26 mouse cellular contexts compared by ENCODE assay signal in genomic region chr4:153293137-153293536, GRCm38 (mm10).
A peak's percentile ranks its signal among the peaks of the same experiment; 100 is the strongest.
DNase-seq lines count a peak whose midpoint lies in the region; ATAC-seq lines count a peak whose summit lies in the region.
"Had no signal": no experiment of that assay in that cellular context is flagged by ENCODE, and none has a peak within 500 bp of the region (broad histone marks: within the 10 kb centered on the region; RNA-seq: fewer than 3 reads in every experiment).

No protein-coding gene starts in this region.

- peaks cover 25% of the 10 kb centered on the region for H3K4me1 ChIP-seq in forebrain, embryonic 12.5 days
- no peaks in the 10 kb centered on the region for H3K4me1 ChIP-seq in forebrain, embryonic 16.5 days (replicated peaks; ENCODE audit: control insufficient read depth, insufficient read depth, low read length)
- no peaks in the 10 kb centered on the region for H3K4me1 ChIP-seq in megakaryocyte, embryonic 14.5 days
- H3K4me1 ChIP-seq in limb, embryonic 10.5 days = peaks cover 49% of the 10 kb centered on the region
- H3K4me1 ChIP-seq in stomach, embryonic 15.5 days = no peaks in the 10 kb centered on the region
- H3K4me1 ChIP-seq: heart, embryonic 13.5 days had no signal

- H3K27ac ChIP-seq in forebrain, embryonic 12.5 days = no peak overlapping the region
- no peak overlapping the region for H3K27ac ChIP-seq in forebrain, embryonic 16.5 days (ENCODE audit: low read length)
- H3K27ac ChIP-seq in limb, embryonic 10.5 days = peak overlapping the region; percentile 50; the same call in 1 of the 2 replicates
- H3K27ac ChIP-seq in stomach, embryonic 15.5 days = no peak overlapping the region
- H3K27ac ChIP-seq: heart, embryonic 13.5 days; kidney, postnatal 0 days; liver, embryonic 14.5 days; macrophage; neural tube, embryonic 15.5 days had no signal

- no peak for DNase-seq in limb, embryonic 10.5 days (ENCODE audit: low spot score)
- no peak for DNase-seq in kidney, postnatal 4 days
- DNase-seq: adrenal gland, postnatal 14 days; cerebellum, adult 11 months; cerebellum, adult 9-10 months; cerebellum, postnatal 36 days; forebrain, postnatal 0 days; heart, postnatal 10 days; kidney, adult 8-10 months; layer of hippocampus, postnatal 36 days; liver; lung, adult 2 months; lung, postnatal 10 days; right cerebral cortex, postnatal 25 days; thymus, postnatal 4 days had no signal

- H3K4me2 ChIP-seq in forebrain, embryonic 12.5 days = no peak overlapping the region
- no peak overlapping the region for H3K4me2 ChIP-seq in forebrain, embryonic 16.5 days (ENCODE audit: low read length)
- H3K4me2 ChIP-seq in stomach, embryonic 15.5 days = no peak overlapping the region
- H3K4me2 ChIP-seq: heart, embryonic 13.5 days; neural tube, embryonic 15.5 days had no signal

- H3K4me3 ChIP-seq in forebrain, embryonic 12.5 days (replicated peaks) = no peak overlapping the region
- H3K4me3 ChIP-seq in forebrain, embryonic 16.5 days (replicated peaks; ENCODE audit: low read length) = no peak overlapping the region
- H3K4me3 ChIP-seq in megakaryocyte, embryonic 14.5 days (replicated peaks) = peak overlapping the region; percentile 33
- no peak overlapping the region for H3K4me3 ChIP-seq in limb, embryonic 10.5 days
- no peak overlapping the region for H3K4me3 ChIP-seq in stomach, embryonic 15.5 days (replicated peaks)
- H3K4me3 ChIP-seq: heart, embryonic 13.5 days; neural tube, embryonic 15.5 days had no signal

- 46% methylated on average over 3 of the region's 3 CpGs for WGBS in forebrain, embryonic 12.5 days
- WGBS in forebrain, embryonic 16.5 days = 38% methylated on average over 3 of the region's 3 CpGs
- WGBS in limb, embryonic 10.5 days = 64% methylated on average over 3 of the region's 3 CpGs
- 60% methylated on average over 3 of the region's 3 CpGs for WGBS in stomach, embryonic 15.5 days

- no peaks in the 10 kb centered on the region for H3K9me3 ChIP-seq in forebrain, embryonic 12.5 days
- no peaks in the 10 kb centered on the region for H3K9me3 ChIP-seq in forebrain, embryonic 16.5 days (ENCODE audit: control insufficient read depth, low read length)
- H3K9me3 ChIP-seq in megakaryocyte, embryonic 14.5 days = peaks cover 85% of the 10 kb centered on the region
- H3K9me3 ChIP-seq in limb, embryonic 10.5 days (replicated peaks) = no peaks in the 10 kb centered on the region
- H3K9me3 ChIP-seq in stomach, embryonic 15.5 days = no peaks in the 10 kb centered on the region
- H3K9me3 ChIP-seq: heart, embryonic 13.5 days; neural tube, embryonic 15.5 days had no signal

- H3K27me3 ChIP-seq in forebrain, embryonic 12.5 days = no peaks in the 10 kb centered on the region
- H3K27me3 ChIP-seq in forebrain, embryonic 16.5 days (replicated peaks; ENCODE audit: control insufficient read depth, insufficient read depth, low read length) = no peaks in the 10 kb centered on the region
- H3K27me3 ChIP-seq in megakaryocyte, embryonic 14.5 days (replicated peaks) = no peaks in the 10 kb centered on the region
- no peaks in the 10 kb centered on the region for H3K27me3 ChIP-seq in limb, embryonic 10.5 days (ENCODE audit: low read depth, poor library complexity, severe bottlenecking)
- no peaks in the 10 kb centered on the region for H3K27me3 ChIP-seq in stomach, embryonic 15.5 days (replicated peaks)
- H3K27me3 ChIP-seq: neural tube, embryonic 15.5 days; Patski had no signal

- no peak for ATAC-seq in forebrain, embryonic 12.5 days (ENCODE audit: low FRiP score)
- ATAC-seq in forebrain, embryonic 16.5 days = no peak
- ATAC-seq in megakaryocyte, adult 5-6 weeks (ENCODE audit: poor library complexity, severe bottlenecking) = no peak
- peak; percentile 82 for ATAC-seq in stomach, embryonic 15.5 days (ENCODE audit: insufficient read depth, low FRiP score, low read depth)
- ATAC-seq: forebrain, postnatal 0 days; Patski had no signal

- H3K36me3 ChIP-seq in forebrain, embryonic 12.5 days (replicated peaks) = no peaks in the 10 kb centered on the region
- no peaks in the 10 kb centered on the region for H3K36me3 ChIP-seq in forebrain, embryonic 16.5 days (ENCODE audit: control insufficient read depth, insufficient read depth)
- H3K36me3 ChIP-seq in megakaryocyte, embryonic 14.5 days (replicated peaks; ENCODE audit: low read length) = no peaks in the 10 kb centered on the region
- H3K36me3 ChIP-seq in limb, embryonic 10.5 days = no peaks in the 10 kb centered on the region
- no peaks in the 10 kb centered on the region for H3K36me3 ChIP-seq in stomach, embryonic 15.5 days
- H3K36me3 ChIP-seq: heart, embryonic 13.5 days; neural tube, embryonic 15.5 days had no signal

- 0 out of 2 replicates have a peak overlapping the region, but pooled peaks have one; percentile 21 for H3K9ac ChIP-seq in forebrain, embryonic 12.5 days
- H3K9ac ChIP-seq in forebrain, embryonic 16.5 days (replicated peaks; ENCODE audit: low read depth, low read length) = no peak overlapping the region
- no peak overlapping the region for H3K9ac ChIP-seq in stomach, embryonic 15.5 days
- H3K9ac ChIP-seq: forebrain, postnatal 0 days; heart, embryonic 13.5 days; liver, embryonic 14.5 days; neural tube, embryonic 15.5 days had no signal
